Mouse (Mus musculus): ENCODE data around the gene Tctex1d2. TPM values are rescaled to one million over a fixed set of nuclear protein-coding genes. Genes with fewer than 3 reads are reported as not detected.

Gene Tctex1d2
- total and polyA plus RNA-seq, 3 experiments = 13.0 to 239 (median 23.7) TPM

- no peak for DNase-seq (ENCODE audit: low read depth, low spot score)
- H3K36me3 ChIP-seq (ENCODE audit: control insufficient read depth in 1 of 2, insufficient read depth in 2 of 2, low read length in 2 of 2) = peaks cover 10 to 19% of the 10 kb centered on the region in 2 experiments
- TF ChIP-seq ZNF384 (IDR thresholded peaks at IDR 0.05; ENCODE audit: low read depth, low read length) (no peak), KAT2A (conservative IDR thresholded peaks at IDR 0.05; ENCODE audit: low read depth, low read length) (no peak), USF2 (IDR thresholded peaks at IDR 0.05; ENCODE audit: borderline replicate concordance in 1 of 2, insufficient read depth in 1 of 2, low read depth in 1 of 2, low read length in 2 of 2) (no peak), TCF12 (IDR thresholded peaks at IDR 0.05; ENCODE audit: low read depth, low read length) (no peak), ZC3H11A (IDR thresholded peaks at IDR 0.05; ENCODE audit: low read depth, low read length) (no peak), RAD21 (IDR thresholded peaks at IDR 0.05; ENCODE audit: low read depth, low read length) (no peak), ZMIZ1 (IDR thresholded peaks at IDR 0.05; ENCODE audit: low read depth, low read length) (no peak), TBP (IDR thresholded peaks at IDR 0.05; ENCODE audit: low read depth, low read length) (no peak)
- no peak overlapping the region for H3K4me3 ChIP-seq (ENCODE audit: control insufficient read depth in 1 of 2, insufficient read depth in 1 of 2, low read depth in 2 of 2, low read length in 2 of 2)
- H3K79me2 ChIP-seq (ENCODE audit: control insufficient read depth, insufficient read depth, low read length, poor library complexity) = peaks cover 1% of the 10 kb centered on the region; the same call in 1 of the 2 replicates
- no peaks in the 10 kb centered on the region for H3K9me3 ChIP-seq (replicated peaks; ENCODE audit: insufficient read depth, low read length)
- H3K9ac ChIP-seq (ENCODE audit: control insufficient read depth, low read depth, low read length, poor library complexity, severe bottlenecking) = no peak overlapping the region
- no peaks in the 10 kb centered on the region for H3K27me3 ChIP-seq (ENCODE audit: control insufficient read depth in 1 of 2, insufficient read depth in 2 of 2, low read length in 2 of 2)
- peaks cover 18% of the 10 kb centered on the region in 2 experiments for H3K4me1 ChIP-seq (ENCODE audit: control insufficient read depth in 1 of 2, insufficient read depth in 2 of 2, low read length in 2 of 2)
- no peak overlapping the region for H3K27ac ChIP-seq (ENCODE audit: control insufficient read depth, low read depth, low read length)
Measured at GRCm38 (mm10) chr16:32454646-32455045, 35.1 kb downstream of the Tctex1d2 start.

GRCm38 (mm10) chr16:32456086-32456485, 36.6 kb downstream of the Tctex1d2 start:
- H3K9me3 ChIP-seq (replicated peaks; ENCODE audit: insufficient read depth, low read length) = no peaks in the 10 kb centered on the region
- H3K9ac ChIP-seq (ENCODE audit: control insufficient read depth, low read depth, low read length, poor library complexity, severe bottlenecking) = no peak overlapping the region
- H3K4me3 ChIP-seq (ENCODE audit: control insufficient read depth in 1 of 2, insufficient read depth in 1 of 2, low read depth in 2 of 2, low read length in 2 of 2) = no peak overlapping the region
- no peak overlapping the region for H3K27ac ChIP-seq (ENCODE audit: control insufficient read depth, low read depth, low read length)
- TF ChIP-seq MAX (IDR thresholded peaks at IDR 0.05; ENCODE audit: low read length) (no peak), NRF1 (IDR thresholded peaks at IDR 0.05; ENCODE audit: insufficient read depth, low read depth, low read length, poor library complexity, severe bottlenecking) (no peak), ELF1 (IDR thresholded peaks at IDR 0.05; ENCODE audit: low read depth, low read length) (no peak), MYB (IDR thresholded peaks at IDR 0.05; ENCODE audit: low read depth, low read length) (no peak), GABPA (IDR thresholded peaks at IDR 0.05; ENCODE audit: low read depth, low read length) (no peak), ZMIZ1 (IDR thresholded peaks at IDR 0.05; ENCODE audit: low read depth, low read length) (no peak), KAT2A (conservative IDR thresholded peaks at IDR 0.05; ENCODE audit: low read depth, low read length) (no peak), POLR2A (IDR thresholded peaks at IDR 0.05; ENCODE audit: control insufficient read depth in 1 of 2, insufficient read depth in 1 of 2, low read depth in 1 of 2, low read length in 2 of 2, poor library complexity in 1 of 2) (no peak), MXI1 (IDR thresholded peaks at IDR 0.05; ENCODE audit: low read depth, low read length) (no peak), RCOR1 (IDR thresholded peaks at IDR 0.05; ENCODE audit: low read depth, low read length) (no peak), POLR2AphosphoS2 (IDR thresholded peaks at IDR 0.05; ENCODE audit: low read length) (no peak), TBP (IDR thresholded peaks at IDR 0.05; ENCODE audit: low read depth, low read length) (no peak), ZC3H11A (IDR thresholded peaks at IDR 0.05; ENCODE audit: low read depth, low read length) (no peak), SIN3A (IDR thresholded peaks at IDR 0.05; ENCODE audit: low read length) (no peak), POLR2AphosphoS5 (IDR thresholded peaks at IDR 0.05; ENCODE audit: borderline replicate concordance, low read depth, low read length) (no peak), EP300 (IDR thresholded peaks at IDR 0.05; ENCODE audit: low read depth in 1 of 2, low read length in 2 of 2) (no peak), JUND (IDR thresholded peaks at IDR 0.05; ENCODE audit: low read depth, low read length) (no peak), ZNF384 (IDR thresholded peaks at IDR 0.05; ENCODE audit: low read depth, low read length) (no peak)
- H3K27me3 ChIP-seq (ENCODE audit: control insufficient read depth in 1 of 2, insufficient read depth in 2 of 2, low read length in 2 of 2) = no peaks in the 10 kb centered on the region
- no peak for DNase-seq (ENCODE audit: low read depth, low spot score)
- peaks cover 5 to 10% of the 10 kb centered on the region in 2 experiments for H3K36me3 ChIP-seq (ENCODE audit: control insufficient read depth in 1 of 2, insufficient read depth in 2 of 2, low read length in 2 of 2)
- no peaks in the 10 kb centered on the region for H3K79me2 ChIP-seq (ENCODE audit: control insufficient read depth, insufficient read depth, low read length, poor library complexity)
- peaks cover 6 to 8% of the 10 kb centered on the region in 2 experiments for H3K4me1 ChIP-seq (ENCODE audit: control insufficient read depth in 1 of 2, insufficient read depth in 2 of 2, low read length in 2 of 2)

All from MEL (cell line).